Mouse (Mus musculus) embryonic fibroblast, embryonic 13.5 days (primary cell): ENCODE results near the gene Zscan12.

Source experiments
- CTCF ChIP-seq: IDR thresholded peaks from 2 replicates; pipeline ENCODE4 v1.5.1; 2011; ENCODE audit warnings: mild to moderate bottlenecking, control low read depth, low read length, moderate library complexity, borderline replicate concordance; ENCODE audit not compliant: insufficient read depth
- POLR2A ChIP-seq: IDR thresholded peaks from 2 replicates; pipeline ENCODE4 v1.6.1; 2011; ENCODE audit warnings: low read depth, mild to moderate bottlenecking, control low read depth, low read length, moderate library complexity

GRCm38 (mm10) chr13:21414231-21415212 is 51.9 kb downstream of the Zscan12 start:
- TF ChIP-seq POLR2A (no peak), CTCF (no peak)
